Mouse (Mus musculus) heart, embryonic 12.5 days (tissue): ENCODE measurements around the gene Ankrd13d. TPM values are rescaled to one million over a fixed set of nuclear protein-coding genes. Genes with fewer than 3 reads are reported as not detected.

Experiments used
- ATAC-seq: fragments of 200-750 bp; cut with Nextera tagmentation; 2 replicates; pipeline ENCODE4 v1.8.0; 2017; ENCODE audit warnings: moderate TSS enrichment, moderate library complexity; ENCODE audit not compliant: insufficient number of reproducible peaks, low FRiP score
- H3K27ac ChIP-seq: fragments of 300-500 bp; sonication (generic); 2 replicates; pipeline ENCODE4 v1.5.1; 2016; ENCODE audit warnings: mild to moderate bottlenecking, moderate library complexity; ENCODE audit not compliant: poor library complexity, severe bottlenecking
- H3K27me3 ChIP-seq: fragments of 300-500 bp; sonication (generic); replicated peaks from 2 replicates; pipeline ENCODE4 v1.6.1; 2016; ENCODE audit warnings: mild to moderate bottlenecking, moderate library complexity
- H3K36me3 ChIP-seq: fragments of 300-500 bp; sonication (generic); 2 replicates; pipeline ENCODE4 v1.6.1; 2016; ENCODE audit warnings: mild to moderate bottlenecking, moderate library complexity
- H3K4me1 ChIP-seq: fragments of 300-500 bp; sonication (generic); replicated peaks from 2 replicates; pipeline ENCODE4 v1.6.1; 2016; ENCODE audit warnings: mild to moderate bottlenecking
- H3K4me2 ChIP-seq: fragments of 300-500 bp; sonication (generic); 2 replicates; pipeline ENCODE4 v1.6.1; 2016; ENCODE audit warnings: mild to moderate bottlenecking, moderate library complexity
- H3K4me3 ChIP-seq: fragments of 300-500 bp; sonication (generic); 2 replicates; pipeline ENCODE4 v1.5.1; 2016; ENCODE audit warnings: mild to moderate bottlenecking
- H3K9ac ChIP-seq: fragments of 300-500 bp; sonication (generic); 2 replicates; pipeline ENCODE4 v1.6.1; 2016; ENCODE audit warnings: mild to moderate bottlenecking, moderate library complexity
- H3K9me3 ChIP-seq: fragments of 300-500 bp; sonication (generic); replicated peaks from 2 replicates; pipeline ENCODE4 v1.6.1; 2016; ENCODE audit warnings: mild to moderate bottlenecking, moderate library complexity
- WGBS: fragments of 180-500 bp; shearing (Covaris S2); methylation state at CpG from one replicate; pipeline ENCODE4 v1.1.7; 2016; 5-methylcytosine and 5-hydroxymethylcytosine counted together
- microRNA-seq: library from miRNA; unstranded; fragments of <30 nt; microRNA quantifications from one replicate; pipeline ENCODE4, GENCODE M21; 2017
- polyA plus RNA-seq: library from polyadenylated mRNA; unstranded; fragments of >200 nt; fragmentation: Nextera tagmentation; extraction: Ambion mirVana; gene quantifications from 2 replicates; pipeline ENCODE4 v1.2.1, GENCODE M21; 2016

Gene Ankrd13d
- polyA plus RNA-seq, 1 experiment from 2014 or later: 1.6 TPM

DNA sequence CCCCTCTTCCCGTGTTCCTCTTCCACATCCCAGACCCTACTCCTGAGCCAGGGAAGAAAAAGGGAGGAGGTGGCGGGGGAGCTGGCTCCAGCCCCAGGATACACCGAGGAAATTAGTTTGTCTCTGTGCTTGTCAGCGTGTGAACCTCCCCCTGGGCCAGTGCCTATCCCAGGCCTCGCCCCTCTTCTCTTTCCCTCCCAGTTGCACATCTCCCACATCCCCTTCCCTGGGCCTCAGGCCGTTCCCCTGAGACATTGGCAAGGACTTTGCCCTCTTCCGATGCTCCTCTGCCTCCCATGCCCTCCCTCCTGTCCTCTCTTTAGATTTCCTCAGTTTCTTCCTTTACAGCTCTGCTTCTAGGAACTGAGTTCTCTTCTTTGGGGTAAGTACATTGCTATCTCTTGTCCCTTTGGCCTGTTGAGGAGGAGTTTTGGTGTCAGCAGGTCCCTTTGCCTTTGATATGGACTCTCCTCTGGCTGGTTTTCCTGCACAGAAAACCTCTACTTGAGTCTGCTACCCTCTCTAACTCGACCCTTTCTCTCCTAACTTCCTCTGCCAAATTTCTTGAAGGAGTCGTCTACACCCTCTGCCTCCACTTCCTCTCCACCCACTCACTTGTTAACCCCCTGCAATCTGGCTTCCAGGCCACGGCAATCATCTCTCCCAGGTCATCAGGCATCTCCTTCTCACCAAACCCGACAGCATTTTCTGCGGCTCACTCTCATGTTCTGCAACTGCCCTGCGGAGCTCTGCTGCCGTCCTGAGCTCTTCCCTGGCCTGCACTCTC, 61.8 kb downstream of the Ankrd13d start:
- no peak overlapping the region for H3K27ac ChIP-seq
- 30% methylated on average over 14 of the region's 14 CpGs for WGBS
- H3K4me2 ChIP-seq: 0 out of 2 replicates have a peak overlapping the region, but pooled peaks have one; percentile 1
- H3K9me3 ChIP-seq: no peaks in the 10 kb centered on the region
- H3K4me3 ChIP-seq: no peak overlapping the region
- H3K4me1 ChIP-seq: peaks cover 45% of the 10 kb centered on the region
- no peak overlapping the region for H3K9ac ChIP-seq
- ATAC-seq: no peak
- peaks cover 53% of the 10 kb centered on the region for H3K27me3 ChIP-seq
- H3K36me3 ChIP-seq: no peaks in the 10 kb centered on the region

- WGBS: 45% methylated on average over 4 of the region's 4 CpGs
- H3K4me2 ChIP-seq: peak overlapping the region; percentile 8; the same call in 1 of the 2 replicates
- no peak for ATAC-seq
- no peak overlapping the region for H3K4me3 ChIP-seq
- no peaks in the 10 kb centered on the region for H3K36me3 ChIP-seq
- no peak overlapping the region for H3K9ac ChIP-seq
- H3K27me3 ChIP-seq: peaks cover 53% of the 10 kb centered on the region
- H3K4me1 ChIP-seq: peaks cover 51% of the 10 kb centered on the region
- no peaks in the 10 kb centered on the region for H3K9me3 ChIP-seq
- no peak overlapping the region for H3K27ac ChIP-seq
Measured at GRCm38 (mm10) chr19:4220416-4220815, 62.5 kb downstream of the Ankrd13d start.

Small RNA genes within 50 kb of the gene (microRNA-seq; reads per million reads assigned to microRNA genes)
- gene Mir6985: 0.71 reads per million

Other genes starting within 250 kb of the Ankrd13d start
- 346 and 369 TPM in 2 replicates for gene Gstp1, start 245.2 kb downstream of the Ankrd13d start, polyA plus RNA-seq
- 3.6 and 7.1 TPM in 2 replicates for gene Gstp2, start 237.1 kb downstream of the Ankrd13d start, polyA plus RNA-seq
- gene Gstp3, start 223.6 kb downstream of the Ankrd13d start, polyA plus RNA-seq: 0.69 TPM in 1 of 2 replicates, not detected in the other
- gene Cabp2, start 201.6 kb downstream of the Ankrd13d start, polyA plus RNA-seq: not detected in 2 replicates
- 54.4 and 57.6 TPM in 2 replicates for gene Cdk2ap2, start 186.0 kb downstream of the Ankrd13d start, polyA plus RNA-seq
- gene Pitpnm1, start 183.1 kb downstream of the Ankrd13d start, polyA plus RNA-seq: 23.3 and 23.5 TPM in 2 replicates
- 80.4 and 82.6 TPM in 2 replicates for gene Aip, start 157.3 kb downstream of the Ankrd13d start, polyA plus RNA-seq
- gene Gpr152, start 143.3 kb downstream of the Ankrd13d start, polyA plus RNA-seq: not detected in 2 replicates
- gene Cabp4, start 139.1 kb downstream of the Ankrd13d start, polyA plus RNA-seq: 0.13 TPM in 1 of 2 replicates, not detected in the other
- 115 and 122 TPM in 2 replicates for gene Coro1b, start 134.5 kb downstream of the Ankrd13d start, polyA plus RNA-seq
- 0.73 and 1.1 TPM in 2 replicates for gene Ptprcap, start 129.5 kb downstream of the Ankrd13d start, polyA plus RNA-seq
- 52.9 and 55.7 TPM in 2 replicates for gene Rps6kb2, start 119.8 kb downstream of the Ankrd13d start, polyA plus RNA-seq
- 2.5 and 3.6 TPM in 2 replicates for gene Carns1, start 107.7 kb downstream of the Ankrd13d start, polyA plus RNA-seq
- 1.5 and 1.6 TPM in 2 replicates for gene Tbc1d10c, start 91.9 kb downstream of the Ankrd13d start, polyA plus RNA-seq
- 627 and 649 TPM in 2 replicates for gene Ppp1ca, start 91.1 kb downstream of the Ankrd13d start, polyA plus RNA-seq
- gene Rad9a, start 81.5 kb downstream of the Ankrd13d start, polyA plus RNA-seq: 22.6 and 23.1 TPM in 2 replicates
- gene Clcf1, start 68.9 kb downstream of the Ankrd13d start, polyA plus RNA-seq: 1.3 and 1.4 TPM in 2 replicates
- not detected in 2 replicates for gene AC109138.7, start 68.8 kb downstream of the Ankrd13d start, polyA plus RNA-seq
- 16.6 and 19.4 TPM in 2 replicates for gene Pold4, start 51.2 kb downstream of the Ankrd13d start, polyA plus RNA-seq
- 4.5 and 4.7 TPM in 2 replicates for gene Ssh3, start 14.0 kb downstream of the Ankrd13d start, polyA plus RNA-seq
- 12.6 and 15.6 TPM in 2 replicates for gene Grk2, start 23.1 kb upstream of the Ankrd13d start, polyA plus RNA-seq
- 50.9 and 57.7 TPM in 2 replicates for gene Kdm2a, start 115.1 kb upstream of the Ankrd13d start, polyA plus RNA-seq
- gene Rhod, start 156.3 kb upstream of the Ankrd13d start, polyA plus RNA-seq: 23.8 and 25.6 TPM in 2 replicates
- 1.3 TPM in 2 replicates for gene Syt12, start 194.3 kb upstream of the Ankrd13d start, polyA plus RNA-seq
- not detected in 2 replicates for gene 2010003K11Rik, start 215.4 kb upstream of the Ankrd13d start, polyA plus RNA-seq
- 15.9 and 16.6 TPM in 2 replicates for gene Pcx, start 227.3 kb upstream of the Ankrd13d start, polyA plus RNA-seq